Mouse (Mus musculus) midbrain, embryonic 12.5 days (tissue): ENCODE measurements at regions not wholly inside any gene's neighbourhood (a gene's known extent, or its start where the extent isn't known, plus 50 kb on each side); places are given as distances from the start of the nearest gene placed in this dataset.
"Not testable (repeated sequence)": the region's sequence is repeated elsewhere in the genome, so short reads cannot be mapped to it uniquely, and the experiment has no call there.

Source experiments
- ATAC-seq: fragments of 200-750 bp; cut with Nextera tagmentation; 2 replicates; pipeline ENCODE4 v1.8.0; 2017; ENCODE audit warnings: low read depth, moderate TSS enrichment, moderate library complexity; ENCODE audit not compliant: low FRiP score
- H3K27ac ChIP-seq: fragments of 300-500 bp; sonication (generic); replicated peaks from 2 replicates; pipeline ENCODE4 v1.5.1; 2016; ENCODE audit warnings: mild to moderate bottlenecking
- H3K27me3 ChIP-seq: fragments of 300-500 bp; sonication (generic); 2 replicates; pipeline ENCODE4 v1.6.1; 2016; ENCODE audit warnings: mild to moderate bottlenecking
- H3K36me3 ChIP-seq: fragments of 300-500 bp; sonication (generic); 2 replicates; pipeline ENCODE4 v1.6.1; 2016
- H3K4me1 ChIP-seq: fragments of 300-500 bp; sonication (generic); 2 replicates; pipeline ENCODE4 v1.6.1; 2016
- H3K4me2 ChIP-seq: fragments of 300-500 bp; sonication (generic); replicated peaks from 2 replicates; pipeline ENCODE4 v1.6.1; 2016; ENCODE audit warnings: mild to moderate bottlenecking, moderate library complexity
- H3K4me3 ChIP-seq: fragments of 300-500 bp; sonication (generic); 2 replicates; pipeline ENCODE4 v1.5.1; 2016; ENCODE audit warnings: mild to moderate bottlenecking
- H3K9ac ChIP-seq: fragments of 300-500 bp; sonication (generic); replicated peaks from 2 replicates; pipeline ENCODE4 v1.6.1; 2016; ENCODE audit warnings: mild to moderate bottlenecking, moderate library complexity
- H3K9me3 ChIP-seq: fragments of 300-500 bp; sonication (generic); 2 replicates; pipeline ENCODE4 v1.6.1; 2016; ENCODE audit warnings: mild to moderate bottlenecking
- WGBS: fragments of 180-500 bp; shearing (Covaris S2); methylation state at CpG from one replicate; pipeline ENCODE4 v1.1.7; 2016; 5-methylcytosine and 5-hydroxymethylcytosine counted together

GRCm38 (mm10) chr4:146263038-146263685 is 106.5 kb downstream of the Zfp600 start:
- not testable (repeated sequence) for H3K27ac ChIP-seq, H3K4me1 ChIP-seq, H3K27me3 ChIP-seq, H3K36me3 ChIP-seq, H3K9me3 ChIP-seq
- Histone ChIP-seq H3K9ac (0 out of 2 replicates have a peak overlapping the region, but pooled peaks have one; percentile 6), H3K4me3 (peak overlapping the region; percentile 31), H3K4me2 (peak overlapping the region; percentile 48)
- peak; percentile 97 for ATAC-seq
- 4% methylated on average over 46 of the region's 51 CpGs for WGBS

- H3K9me3 ChIP-seq, H3K36me3 ChIP-seq, H3K4me3 ChIP-seq, H3K27me3 ChIP-seq, H3K4me1 ChIP-seq, ATAC-seq, H3K9ac ChIP-seq, H3K27ac ChIP-seq, H3K4me2 ChIP-seq: not testable (repeated sequence)
- WGBS = 63% methylated on average over 4 of the region's 5 CpGs
These were observed 107.2 kb downstream of the Zfp600 start for GRCm38 (mm10) chr4:146263790-146264189.

- not testable (repeated sequence) for H3K9ac ChIP-seq, H3K27me3 ChIP-seq, ATAC-seq, H3K4me3 ChIP-seq, H3K36me3 ChIP-seq, H3K4me1 ChIP-seq, H3K9me3 ChIP-seq, H3K27ac ChIP-seq, H3K4me2 ChIP-seq
- WGBS = no CpG with 5 or more reads among the region's 14 CpGs
These were observed 113.6 kb downstream of the Zfp600 start for GRCm38 (mm10) chr4:146270119-146270747.
